Mouse (Mus musculus): ENCODE measurements around the gene Zfp715. TPM values are rescaled to one million over a fixed set of nuclear protein-coding genes. Genes with fewer than 3 reads are reported as not detected.

Zfp715 gene
- polyA plus RNA-seq (2014; fragmentation: Illumina TruSeq; extraction: RNeasy Lipid Tissue Mini Kit (QIAGEN cat#74804); ENCODE audit: low read depth, low replicate concordance), result 14.3 TPM

GRCm38 (mm10) chr7:43313013-43313428, at the start of gene Zfp715:
TSS of gene Zfp715 (minus strand) at chr7:43313294.

GRCm38 (mm10) chr7:43351154-43351553, 38.1 kb upstream of the Zfp715 start, which contains the start of gene Siglecf:
TSS of gene Siglecf (plus strand) at chr7:43351341.

Other genes starting within 250 kb of the Zfp715 start
- not detected for gene Zfp936, start 199.1 kb downstream of the Zfp715 start, polyA plus RNA-seq (2014; fragmentation: Illumina TruSeq; extraction: RNeasy Lipid Tissue Mini Kit (QIAGEN cat#74804); ENCODE audit: low read depth, low replicate concordance)
- 0.38 TPM for gene Siglecf, start 38.0 kb upstream of the Zfp715 start, polyA plus RNA-seq (2014; fragmentation: Illumina TruSeq; extraction: RNeasy Lipid Tissue Mini Kit (QIAGEN cat#74804); ENCODE audit: low read depth, low replicate concordance)
- gene Siglecg, start 94.9 kb upstream of the Zfp715 start, polyA plus RNA-seq (2014; fragmentation: Illumina TruSeq; extraction: RNeasy Lipid Tissue Mini Kit (QIAGEN cat#74804); ENCODE audit: low read depth, low replicate concordance), result 0.65 TPM
- gene Lim2, start 114.4 kb upstream of the Zfp715 start, polyA plus RNA-seq (2014; fragmentation: Illumina TruSeq; extraction: RNeasy Lipid Tissue Mini Kit (QIAGEN cat#74804); ENCODE audit: low read depth, low replicate concordance), result not detected
- gene Nkg7, start 123.8 kb upstream of the Zfp715 start, polyA plus RNA-seq (2014; fragmentation: Illumina TruSeq; extraction: RNeasy Lipid Tissue Mini Kit (QIAGEN cat#74804); ENCODE audit: low read depth, low replicate concordance), result 1.7 TPM
- 1.1 TPM for gene Cldnd2, start 127.5 kb upstream of the Zfp715 start, polyA plus RNA-seq (2014; fragmentation: Illumina TruSeq; extraction: RNeasy Lipid Tissue Mini Kit (QIAGEN cat#74804); ENCODE audit: low read depth, low replicate concordance)
- gene Etfb, start 130.8 kb upstream of the Zfp715 start, polyA plus RNA-seq (2014; fragmentation: Illumina TruSeq; extraction: RNeasy Lipid Tissue Mini Kit (QIAGEN cat#74804); ENCODE audit: low read depth, low replicate concordance), result 240 TPM
- gene Gm45233, start 130.8 kb upstream of the Zfp715 start, polyA plus RNA-seq (2014; fragmentation: Illumina TruSeq; extraction: RNeasy Lipid Tissue Mini Kit (QIAGEN cat#74804); ENCODE audit: low read depth, low replicate concordance), result 0.97 TPM
- gene Vsig10l, start 149.9 kb upstream of the Zfp715 start, polyA plus RNA-seq (2014; fragmentation: Illumina TruSeq; extraction: RNeasy Lipid Tissue Mini Kit (QIAGEN cat#74804); ENCODE audit: low read depth, low replicate concordance), result 3.8 TPM
- gene Iglon5, start 176.8 kb upstream of the Zfp715 start, polyA plus RNA-seq (2014; fragmentation: Illumina TruSeq; extraction: RNeasy Lipid Tissue Mini Kit (QIAGEN cat#74804); ENCODE audit: low read depth, low replicate concordance), result 1.0 TPM
- gene 4931406B18Rik, start 192.6 kb upstream of the Zfp715 start, polyA plus RNA-seq (2014; fragmentation: Illumina TruSeq; extraction: RNeasy Lipid Tissue Mini Kit (QIAGEN cat#74804); ENCODE audit: low read depth, low replicate concordance), result 0.27 TPM
- gene Cd33, start 231.1 kb upstream of the Zfp715 start, polyA plus RNA-seq (2014; fragmentation: Illumina TruSeq; extraction: RNeasy Lipid Tissue Mini Kit (QIAGEN cat#74804); ENCODE audit: low read depth, low replicate concordance), result 5.4 TPM
- 3.3 TPM for gene Zfp658, start 249.0 kb upstream of the Zfp715 start, polyA plus RNA-seq (2014; fragmentation: Illumina TruSeq; extraction: RNeasy Lipid Tissue Mini Kit (QIAGEN cat#74804); ENCODE audit: low read depth, low replicate concordance)